In the genomic region with DNA sequence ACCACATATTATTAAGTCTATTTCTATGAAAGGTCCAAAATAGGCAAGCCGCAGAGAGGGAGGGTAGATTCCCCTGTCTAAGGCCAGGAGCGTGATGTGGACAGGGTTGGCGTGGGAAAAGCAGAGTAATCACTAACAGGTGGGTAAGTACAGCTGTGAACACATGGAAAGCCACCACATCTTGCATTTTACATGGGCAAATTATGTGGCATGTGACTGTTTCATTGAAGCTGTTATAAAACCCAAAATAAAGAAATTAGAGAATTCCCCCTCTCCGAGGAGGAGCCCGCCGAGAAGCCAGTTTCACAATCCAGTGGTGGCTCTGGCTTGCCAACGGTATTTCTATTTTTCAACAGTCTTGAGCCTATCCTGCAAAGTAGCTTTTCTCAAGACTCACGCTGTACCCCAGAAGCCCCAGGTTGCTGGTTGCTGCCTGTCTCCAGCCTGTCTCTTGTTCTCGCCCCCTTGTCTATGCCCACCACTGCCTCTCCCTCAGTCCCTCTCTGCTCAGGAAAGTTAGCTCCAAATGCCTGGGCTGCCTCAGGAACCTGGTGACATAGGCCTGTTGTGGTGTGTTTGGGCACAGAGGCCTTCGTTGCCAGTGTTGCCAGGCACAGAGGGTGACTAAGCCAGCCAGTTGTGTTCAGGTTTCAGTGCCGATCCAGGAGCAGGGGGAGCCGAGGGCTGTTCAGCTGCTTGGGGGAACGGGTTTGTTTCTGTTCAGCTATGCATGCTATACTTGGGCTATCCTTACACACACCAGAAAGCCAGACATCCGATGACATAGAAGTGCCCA, we compare ENCODE assay signal across 31 mouse cellular contexts.
A peak's percentile ranks its signal among the peaks of the same experiment; 100 is the strongest.
DNase-seq lines count a peak whose midpoint lies in the region; ATAC-seq lines count a peak whose summit lies in the region.
"Had no signal": no experiment of that assay in that cellular context is flagged by ENCODE, and none has a peak within 500 bp of the region (broad histone marks: within the 10 kb centered on the region; RNA-seq: fewer than 3 reads in every experiment).

No protein-coding gene starts in this region.

- H3K9me3 ChIP-seq in embryonic facial prominence, embryonic 14.5 days (ENCODE audit: control insufficient read depth, low read length) = no peaks in the 10 kb centered on the region
- H3K9me3 ChIP-seq in limb, embryonic 15.5 days = no peaks in the 10 kb centered on the region
- H3K9me3 ChIP-seq: embryonic facial prominence, embryonic 12.5 days; forebrain, embryonic 13.5 days; hindbrain, embryonic 12.5 days; intestine, embryonic 15.5 days; neural tube, embryonic 12.5 days had no signal

- H3K4me3 ChIP-seq in embryonic facial prominence, embryonic 14.5 days (ENCODE audit: low read depth, low read length) = no peak overlapping the region
- H3K4me3 ChIP-seq in limb, embryonic 15.5 days = no peak overlapping the region
- H3K4me3 ChIP-seq: embryonic facial prominence, embryonic 12.5 days; forebrain, embryonic 13.5 days; hindbrain, embryonic 12.5 days; intestine, embryonic 15.5 days; left cerebral cortex, adult 2 months; neural tube, embryonic 12.5 days had no signal

- no peaks in the 10 kb centered on the region for H3K27me3 ChIP-seq in embryonic facial prominence, embryonic 14.5 days (replicated peaks; ENCODE audit: control insufficient read depth, insufficient read depth, low read length)
- H3K27me3 ChIP-seq in limb, embryonic 15.5 days = no peaks in the 10 kb centered on the region
- H3K27me3 ChIP-seq: embryonic facial prominence, embryonic 12.5 days; forebrain, embryonic 13.5 days; hindbrain, embryonic 12.5 days; intestine, embryonic 15.5 days; neural tube, embryonic 12.5 days had no signal

- no peak overlapping the region for H3K9ac ChIP-seq in embryonic facial prominence, embryonic 14.5 days (ENCODE audit: low read depth, low read length)
- no peak overlapping the region for H3K9ac ChIP-seq in limb, embryonic 15.5 days
- H3K9ac ChIP-seq: embryonic facial prominence, embryonic 12.5 days; forebrain, embryonic 13.5 days; hindbrain, embryonic 12.5 days; intestine, embryonic 15.5 days; liver, embryonic 14.5 days; neural tube, embryonic 12.5 days had no signal

- H3K4me2 ChIP-seq in embryonic facial prominence, embryonic 14.5 days (ENCODE audit: low read depth, low read length) = no peak overlapping the region
- no peak overlapping the region for H3K4me2 ChIP-seq in limb, embryonic 15.5 days
- H3K4me2 ChIP-seq: embryonic facial prominence, embryonic 12.5 days; forebrain, embryonic 13.5 days; hindbrain, embryonic 12.5 days; intestine, embryonic 15.5 days; midbrain, embryonic 11.5 days; neural tube, embryonic 12.5 days had no signal

- H3K27ac ChIP-seq in embryonic facial prominence, embryonic 14.5 days (replicated peaks; ENCODE audit: low read depth, low read length) = no peak overlapping the region; the same call in 1 of the 2 replicates
- peak overlapping the region; percentile 67 for H3K27ac ChIP-seq in limb, embryonic 15.5 days
- H3K27ac ChIP-seq: embryonic facial prominence, embryonic 12.5 days; forebrain, embryonic 13.5 days; hindbrain, embryonic 12.5 days; hindbrain, postnatal 0 days; intestine, embryonic 15.5 days; kidney, postnatal 0 days; left cerebral cortex, adult 2 months; liver, embryonic 14.5 days; neural tube, embryonic 12.5 days had no signal

- intact Hi-C loops in gastrocnemius, postnatal 14 days (cut with DNase I; ENCODE audit: low total_unique reads) = no loop called here

- no peaks in the 10 kb centered on the region for H3K4me1 ChIP-seq in embryonic facial prominence, embryonic 14.5 days (ENCODE audit: control insufficient read depth, insufficient read depth, low read length)
- H3K4me1 ChIP-seq in limb, embryonic 15.5 days = peaks cover 21% of the 10 kb centered on the region
- H3K4me1 ChIP-seq: embryonic facial prominence, embryonic 12.5 days; forebrain, embryonic 13.5 days; hindbrain, embryonic 12.5 days; intestine, embryonic 15.5 days; neural tube, embryonic 12.5 days had no signal

- no peaks in the 10 kb centered on the region for H3K36me3 ChIP-seq in embryonic facial prominence, embryonic 14.5 days (ENCODE audit: control insufficient read depth, insufficient read depth, low read length)
- H3K36me3 ChIP-seq in limb, embryonic 15.5 days = no peaks in the 10 kb centered on the region
- H3K36me3 ChIP-seq: embryonic facial prominence, embryonic 12.5 days; hindbrain, embryonic 12.5 days; intestine, embryonic 15.5 days; neural tube, embryonic 12.5 days had no signal

- WGBS in embryonic facial prominence, embryonic 14.5 days = 71% methylated on average over 14 of the region's 14 CpGs
- WGBS in limb, embryonic 15.5 days = 60% methylated on average over 14 of the region's 14 CpGs

- 0 out of 2 replicates have a peak, but pooled peaks have one; percentile 18 for ATAC-seq in embryonic facial prominence, embryonic 14.5 days (ENCODE audit: low read depth)
- no peak for ATAC-seq in limb, embryonic 15.5 days (ENCODE audit: insufficient number of reproducible peaks, low FRiP score, low TSS enrichment, low read depth)
- ATAC-seq in megakaryocyte-erythroid progenitor cell, adult 5-6 weeks (replicated peaks; ENCODE audit: low FRiP score, low TSS enrichment, poor library complexity, severe bottlenecking) = no peak
- ATAC-seq: forebrain, embryonic 13.5 days; hindbrain, postnatal 0 days; intestine, embryonic 15.5 days; midbrain, embryonic 16.5 days had no signal

- DNase-seq in gastrocnemius, postnatal 14 days = peak; percentile 57
- DNase-seq in gastrocnemius, postnatal 10 days = no peak
- peak; percentile 19 for DNase-seq in Muller cell, postnatal 12 days (ENCODE audit: inconsistent ontology term)
- no peak for DNase-seq in embryonic facial prominence, embryonic 14.5 days (ENCODE audit: low spot score)
- no peak for DNase-seq in left cerebral cortex, adult 9 months (ENCODE audit: low spot score in 2 of 2)
- no peak for DNase-seq in layer of hippocampus, postnatal 36 days
- DNase-seq: adrenal gland, adult 8-10 months; B cell, adult 2 months; cerebellum, adult 11 months; cerebellum, adult 9-10 months; cerebellum, postnatal 36 days; kidney, adult 8-10 months; liver; lung, adult 2 months; lung, postnatal 14 days; right cerebral cortex, adult 18-20 months; thymus, adult 2 months; thymus, postnatal 36 days had no signal

Comparison
In these comparisons a context has a peak if more than half of its experiments do, and no peak if none do; other contexts are left out.
1. DNase-seq: peak in gastrocnemius, postnatal 14 days (single experiment) and Muller cell, postnatal 12 days (single experiment); none in gastrocnemius, postnatal 10 days (single experiment), embryonic facial prominence, embryonic 14.5 days (single experiment), left cerebral cortex, adult 9 months (0 of 2) and layer of hippocampus, postnatal 36 days (0 of 2).